Mouse (Mus musculus): ENCODE data around the gene Lin7b. TPM values are rescaled to one million over a fixed set of nuclear protein-coding genes. Genes with fewer than 3 reads are reported as not detected.

Lin7b gene
- polyA plus RNA-seq, 1 experiment from 2014 or later = 0.43 TPM

DNA sequence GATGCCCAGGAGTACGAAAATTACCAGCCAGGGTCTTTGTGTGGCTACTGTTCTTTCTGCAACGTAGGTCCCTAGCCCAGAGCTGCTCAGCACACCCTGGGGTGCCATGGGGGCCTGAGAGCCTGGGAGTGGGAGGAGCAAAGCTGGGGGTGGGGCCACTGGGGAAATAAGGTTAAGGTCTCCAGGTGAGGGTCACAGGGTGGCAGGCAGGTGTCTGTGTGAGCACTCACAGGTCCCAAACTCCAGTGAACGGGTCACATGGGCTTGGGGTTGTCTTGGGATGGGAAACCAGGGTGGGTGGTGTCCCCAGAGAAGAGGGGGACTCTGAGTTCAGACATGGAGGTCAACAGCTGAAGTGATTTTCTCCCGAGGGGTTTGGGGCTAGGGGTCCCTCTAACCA, 32.9 kb downstream of the Lin7b start:
- WGBS = 12% methylated on average over 4 of the region's 4 CpGs
- H3K4me1 ChIP-seq (ENCODE audit: control insufficient read depth, insufficient read depth, low read length) = peaks cover 40% of the 10 kb centered on the region
- no peak for DNase-seq (ENCODE audit: low spot score)
- H3K27me3 ChIP-seq (ENCODE audit: control insufficient read depth, insufficient read depth, low read length) = peaks cover 2% of the 10 kb centered on the region; the same call in 1 of the 2 replicates
- no peak overlapping the region for H3K9ac ChIP-seq (ENCODE audit: low read length)
- H3K4me2 ChIP-seq (ENCODE audit: low read depth, severe bottlenecking) = no peak overlapping the region; the same call in none of the 2 replicates
- ATAC-seq (ENCODE audit: insufficient number of reproducible peaks, low FRiP score, low TSS enrichment, low read depth) = no peak
- no peak overlapping the region for H3K4me3 ChIP-seq (ENCODE audit: low read depth, low read length)
- no peaks in the 10 kb centered on the region for H3K9me3 ChIP-seq (ENCODE audit: control insufficient read depth, low read length)
- no peak overlapping the region for H3K27ac ChIP-seq (replicated peaks; ENCODE audit: low read depth, low read length)
- H3K36me3 ChIP-seq (ENCODE audit: control insufficient read depth, insufficient read depth, low read length) = no peaks in the 10 kb centered on the region

DNA sequence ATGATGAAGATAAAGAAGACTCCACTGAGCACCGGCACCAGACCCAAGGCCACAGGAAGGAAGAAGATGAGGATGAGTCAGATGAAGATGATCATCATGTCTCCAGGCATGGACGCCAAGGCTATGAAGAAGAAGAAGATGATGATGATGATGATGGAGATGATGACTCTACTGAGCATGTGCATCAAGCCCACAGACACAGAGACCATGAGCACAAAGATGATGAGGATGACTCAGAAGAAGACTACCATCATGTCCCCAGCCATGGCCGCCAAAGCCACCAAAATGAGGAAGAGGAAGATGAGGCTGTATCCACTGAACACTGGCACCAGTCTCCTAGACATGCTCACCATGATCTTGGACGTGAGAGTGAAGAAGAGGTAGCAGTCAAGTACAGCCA, 34.1 kb downstream of the Lin7b start:
- Histone ChIP-seq H3K4me3 (ENCODE audit: low read depth, low read length) (no peak overlapping the region), H3K27me3 (ENCODE audit: control insufficient read depth, insufficient read depth, low read length) (peaks cover 2% of the 10 kb centered on the region; the same call in 1 of the 2 replicates), H3K4me2 (ENCODE audit: low read depth, severe bottlenecking) (no peak overlapping the region), H3K9ac (ENCODE audit: low read length) (no peak overlapping the region), H3K27ac (replicated peaks; ENCODE audit: low read depth, low read length) (no peak overlapping the region), H3K4me1 (ENCODE audit: control insufficient read depth, insufficient read depth, low read length) (peaks cover 38% of the 10 kb centered on the region), H3K36me3 (ENCODE audit: control insufficient read depth, insufficient read depth, low read length) (no peaks in the 10 kb centered on the region), H3K9me3 (ENCODE audit: control insufficient read depth, low read length) (no peaks in the 10 kb centered on the region)
- no peak for DNase-seq (ENCODE audit: low spot score)
- 95% methylated on average over 4 of the region's 4 CpGs for WGBS
- no peak for ATAC-seq (ENCODE audit: insufficient number of reproducible peaks, low FRiP score, low TSS enrichment, low read depth)

DNA sequence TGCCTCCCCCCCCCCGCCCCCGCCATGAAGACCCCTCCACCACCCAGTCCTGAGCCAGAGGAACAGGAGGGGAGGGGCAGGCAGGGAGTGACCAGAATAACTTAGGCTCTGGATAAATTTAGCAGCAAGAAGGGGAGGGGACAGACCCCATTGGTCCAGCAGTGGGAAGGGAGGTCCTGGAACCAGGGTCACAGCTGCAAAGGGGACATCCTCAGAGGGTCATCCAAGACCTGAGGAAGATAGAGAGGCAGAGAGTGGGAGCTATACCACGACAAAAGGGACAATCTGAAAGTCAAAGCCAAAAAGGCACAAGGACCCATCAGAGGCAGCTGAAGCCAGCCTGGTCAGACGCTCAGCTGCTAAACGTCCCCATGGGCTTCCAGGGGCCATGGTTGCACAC, 35.3 kb downstream of the Lin7b start, which contains the start of gene Hrc:
Gene Hrc (plus strand): TSS at position 235 of the 400 bp plus-strand sequence.
- DNase-seq (ENCODE audit: low spot score) (no peak), ATAC-seq (ENCODE audit: insufficient number of reproducible peaks, low FRiP score, low TSS enrichment, low read depth) (no peak)
- Histone ChIP-seq H3K27ac (replicated peaks; ENCODE audit: low read depth, low read length) (no peak within 1 kb of the TSS), H3K9ac (ENCODE audit: low read length) (no peak within 1 kb of the TSS), H3K4me3 (ENCODE audit: low read depth, low read length) (no peak within 1 kb of the TSS), H3K27me3 (ENCODE audit: control insufficient read depth, insufficient read depth, low read length) (peaks cover 2% of the 10 kb centered on the region; the same call in 1 of the 2 replicates), H3K4me1 (ENCODE audit: control insufficient read depth, insufficient read depth, low read length) (peaks cover 29% of the 10 kb centered on the region), H3K4me2 (ENCODE audit: low read depth, severe bottlenecking) (peak within 1 kb of the TSS; percentile 83; the same call in 1 of the 2 replicates), H3K9me3 (ENCODE audit: control insufficient read depth, low read length) (no peaks in the 10 kb centered on the region), H3K36me3 (ENCODE audit: control insufficient read depth, insufficient read depth, low read length) (no peaks in the 10 kb centered on the region)
- 24% methylated on average over 5 of the region's 5 CpGs for WGBS

DNA sequence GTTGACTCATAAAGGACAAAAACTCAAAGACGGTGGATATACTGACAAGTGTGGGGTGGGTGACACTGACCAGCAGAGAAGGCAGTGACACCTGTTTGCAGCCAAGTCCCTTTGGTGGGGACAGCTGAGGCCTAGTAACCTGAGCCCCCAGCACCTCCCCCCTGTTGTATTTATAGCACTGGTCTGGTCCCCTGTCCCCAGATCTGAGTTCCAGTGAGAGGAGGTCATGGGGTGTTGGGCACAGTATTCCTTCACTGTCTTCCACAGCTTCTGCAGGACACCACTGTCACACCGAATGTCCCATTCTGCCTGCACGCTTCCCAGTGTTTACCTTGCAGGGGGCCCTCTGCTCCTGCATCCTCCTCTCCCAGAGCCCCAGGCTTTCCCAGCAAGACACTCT, 35.8 kb downstream of the Lin7b start:
- no peaks in the 10 kb centered on the region for H3K9me3 ChIP-seq (ENCODE audit: control insufficient read depth, low read length)
- ATAC-seq (ENCODE audit: insufficient number of reproducible peaks, low FRiP score, low TSS enrichment, low read depth) (no peak), DNase-seq (ENCODE audit: low spot score) (no peak)
- no peak overlapping the region for H3K4me3 ChIP-seq (ENCODE audit: low read depth, low read length)
- no peak overlapping the region for H3K27ac ChIP-seq (replicated peaks; ENCODE audit: low read depth, low read length)
- H3K4me2 ChIP-seq (ENCODE audit: low read depth, severe bottlenecking) = no peak overlapping the region
- H3K9ac ChIP-seq (ENCODE audit: low read length) = no peak overlapping the region
- peaks cover 25% of the 10 kb centered on the region for H3K4me1 ChIP-seq (ENCODE audit: control insufficient read depth, insufficient read depth, low read length)
- 24% methylated on average over 3 of the region's 3 CpGs for WGBS
- no peaks in the 10 kb centered on the region for H3K36me3 ChIP-seq (ENCODE audit: control insufficient read depth, insufficient read depth, low read length)
- peaks cover 2% of the 10 kb centered on the region; the same call in 1 of the 2 replicates for H3K27me3 ChIP-seq (ENCODE audit: control insufficient read depth, insufficient read depth, low read length)

DNA sequence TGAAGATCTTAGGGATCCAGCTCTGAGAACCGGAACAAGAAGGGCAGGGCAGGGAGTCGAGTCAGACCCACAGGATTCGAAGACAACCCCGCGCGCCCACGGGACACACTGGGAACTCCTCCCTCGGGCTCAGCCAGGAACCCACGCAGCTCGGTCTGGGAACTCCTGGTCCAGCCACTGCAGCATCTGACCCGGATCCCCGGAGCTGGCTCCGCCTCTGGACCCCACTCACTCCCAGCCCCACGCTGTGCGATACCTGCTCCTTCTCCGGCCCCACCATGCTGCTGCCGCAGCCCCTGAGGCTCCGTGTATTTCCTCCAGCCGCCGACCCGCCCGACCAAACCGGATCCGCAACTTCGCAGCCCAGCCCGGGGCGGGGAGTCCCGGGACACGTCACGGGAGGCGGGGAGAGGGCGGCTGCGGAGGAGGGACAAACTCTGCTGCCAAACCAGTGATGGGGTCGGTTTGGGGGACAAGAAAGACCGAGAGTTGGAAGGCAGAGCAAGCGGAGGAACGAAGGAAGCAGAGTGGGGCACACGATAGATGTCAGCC, 36.9 kb downstream of the Lin7b start, which contains the start of gene Trpm4:
Gene Trpm4 (minus strand): TSS at position 350 of the 552 bp plus-strand sequence.
- Histone ChIP-seq H3K4me1 (ENCODE audit: control insufficient read depth, insufficient read depth, low read length) (peaks cover 16% of the 10 kb centered on the region), H3K36me3 (ENCODE audit: control insufficient read depth, insufficient read depth, low read length) (no peaks in the 10 kb centered on the region), H3K27me3 (ENCODE audit: control insufficient read depth, insufficient read depth, low read length) (peaks cover 2% of the 10 kb centered on the region; the same call in 1 of the 2 replicates), H3K4me3 (ENCODE audit: low read depth, low read length) (peak within 1 kb of the TSS; percentile 73), H3K4me2 (ENCODE audit: low read depth, severe bottlenecking) (peak within 1 kb of the TSS; percentile 83), H3K9ac (ENCODE audit: low read length) (peak within 1 kb of the TSS; percentile 73), H3K27ac (replicated peaks; ENCODE audit: low read depth, low read length) (0 out of 2 replicates have a peak within 1 kb of the TSS, but pooled peaks have one; percentile 39), H3K9me3 (ENCODE audit: control insufficient read depth, low read length) (no peaks in the 10 kb centered on the region)
- ATAC-seq (ENCODE audit: insufficient number of reproducible peaks, low FRiP score, low TSS enrichment, low read depth) (peak; percentile 59), DNase-seq (ENCODE audit: low spot score) (peak; percentile 92)
- under 1% methylated on average over 38 of the region's 38 CpGs for WGBS

DNA sequence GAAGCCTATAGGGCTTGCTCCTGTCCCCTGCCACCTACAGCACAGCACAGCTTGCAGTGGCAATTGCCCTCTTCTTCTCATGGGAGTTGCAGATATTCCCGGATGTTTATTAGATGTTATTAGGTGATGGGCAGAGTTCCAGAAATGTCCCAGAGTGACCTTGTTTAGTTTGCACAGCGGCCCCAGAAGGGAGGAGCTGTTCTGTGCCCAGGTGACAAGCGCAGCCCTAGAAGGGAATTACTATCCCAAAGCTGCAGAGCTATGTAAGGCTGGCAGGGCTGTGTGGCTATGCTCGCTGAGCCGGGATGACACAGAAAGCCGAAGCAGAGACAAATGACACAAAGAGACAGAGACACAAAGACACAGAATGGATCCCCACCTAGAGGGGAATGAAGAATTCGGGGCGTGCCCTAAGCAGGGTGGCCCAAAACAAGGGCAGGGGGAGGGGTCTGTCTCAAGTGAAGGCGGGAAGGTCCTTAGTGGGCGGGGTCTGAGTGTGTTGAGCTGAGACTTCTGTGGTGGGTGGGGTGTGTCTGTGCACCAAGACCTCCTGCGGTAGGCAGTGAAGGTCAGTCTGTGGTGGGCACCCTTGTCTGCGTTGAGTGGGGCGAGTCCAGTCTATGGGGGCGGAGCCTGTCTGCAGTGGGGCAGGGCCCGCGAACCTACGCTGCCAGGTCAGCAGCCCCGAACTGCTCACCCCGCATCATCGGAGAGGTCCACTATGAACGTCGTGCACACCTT, 37.5 kb downstream of the Lin7b start:
- no peaks in the 10 kb centered on the region for H3K9me3 ChIP-seq (ENCODE audit: control insufficient read depth, low read length)
- peak overlapping the region; percentile 73 for H3K4me3 ChIP-seq (ENCODE audit: low read depth, low read length)
- peaks cover 13% of the 10 kb centered on the region for H3K4me1 ChIP-seq (ENCODE audit: control insufficient read depth, insufficient read depth, low read length)
- peaks cover 2% of the 10 kb centered on the region; the same call in 1 of the 2 replicates for H3K27me3 ChIP-seq (ENCODE audit: control insufficient read depth, insufficient read depth, low read length)
- ATAC-seq (ENCODE audit: insufficient number of reproducible peaks, low FRiP score, low TSS enrichment, low read depth) (peak; percentile 48), DNase-seq (ENCODE audit: low spot score) (peak; percentile 71)
- H3K27ac ChIP-seq (replicated peaks; ENCODE audit: low read depth, low read length) = 0 out of 2 replicates have a peak overlapping the region, but pooled peaks have one; percentile 39
- WGBS = 5% methylated on average over 22 of the region's 22 CpGs
- peak overlapping the region; percentile 83 for H3K4me2 ChIP-seq (ENCODE audit: low read depth, severe bottlenecking)
- H3K36me3 ChIP-seq (ENCODE audit: control insufficient read depth, insufficient read depth, low read length) = no peaks in the 10 kb centered on the region
- H3K9ac ChIP-seq (ENCODE audit: low read length) = peak overlapping the region; percentile 73

DNA sequence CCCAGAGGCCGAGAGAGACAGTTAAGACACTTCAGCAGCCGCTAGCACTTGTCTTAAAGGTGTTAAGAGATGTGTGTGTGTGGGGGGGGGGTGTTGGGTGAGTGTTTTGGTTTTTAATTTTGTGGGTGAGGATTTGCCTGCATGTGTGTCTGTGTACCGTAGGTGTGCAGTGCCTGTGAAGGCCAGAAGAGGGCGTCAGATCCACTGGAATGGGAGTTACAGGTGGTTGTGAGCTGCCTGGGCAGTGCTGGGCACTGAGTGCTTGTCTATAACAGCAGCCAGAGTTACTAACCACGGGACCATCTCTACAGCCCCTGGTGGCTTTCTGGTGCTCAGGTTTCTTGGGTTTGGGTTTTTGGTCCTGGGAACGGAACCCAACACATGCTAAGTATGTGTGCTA, 38.9 kb downstream of the Lin7b start:
- Histone ChIP-seq H3K9me3 (ENCODE audit: control insufficient read depth, low read length) (no peaks in the 10 kb centered on the region; the same call in 1 of the 2 replicates), H3K9ac (ENCODE audit: low read length) (no peak overlapping the region), H3K36me3 (ENCODE audit: control insufficient read depth, insufficient read depth, low read length) (no peaks in the 10 kb centered on the region), H3K4me1 (ENCODE audit: control insufficient read depth, insufficient read depth, low read length) (peaks cover 12% of the 10 kb centered on the region), H3K4me3 (ENCODE audit: low read depth, low read length) (no peak overlapping the region), H3K27ac (replicated peaks; ENCODE audit: low read depth, low read length) (no peak overlapping the region), H3K4me2 (ENCODE audit: low read depth, severe bottlenecking) (no peak overlapping the region), H3K27me3 (ENCODE audit: control insufficient read depth, insufficient read depth, low read length) (no peaks in the 10 kb centered on the region; the same call in 1 of the 2 replicates)
- 80% methylated on average over 6 of the region's 6 CpGs for WGBS
- ATAC-seq (ENCODE audit: insufficient number of reproducible peaks, low FRiP score, low TSS enrichment, low read depth) (no peak), DNase-seq (ENCODE audit: low spot score) (no peak)

DNA sequence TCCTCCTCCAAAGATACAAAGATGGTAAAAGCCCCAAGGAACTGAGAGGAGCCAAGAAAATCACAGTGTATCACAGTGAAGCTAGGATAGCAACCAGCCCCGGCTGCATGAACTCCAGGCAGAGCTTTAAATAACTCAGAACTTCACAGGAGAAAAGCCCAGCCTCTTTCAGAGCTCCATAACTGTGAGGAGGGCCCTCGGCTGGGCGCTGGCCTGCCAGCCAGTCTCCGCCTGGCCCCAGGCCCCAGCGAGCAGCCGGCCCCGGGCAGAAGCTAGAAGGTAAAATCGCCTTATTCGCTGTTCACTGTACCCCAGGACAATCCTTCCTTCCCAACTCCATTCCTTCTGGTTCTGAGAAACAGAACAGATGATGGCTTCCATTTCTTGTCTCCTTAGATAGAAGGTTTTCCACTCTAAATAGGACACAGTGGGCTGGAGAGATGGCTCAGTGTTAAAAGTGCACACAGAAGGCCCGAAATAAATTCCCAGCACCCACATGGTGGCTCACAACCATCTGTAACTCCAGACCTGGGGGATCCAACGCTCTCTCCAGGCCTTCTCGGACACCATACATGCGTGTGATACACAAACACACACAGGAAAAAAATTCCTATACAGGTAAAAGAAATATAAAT, 41.4 kb downstream of the Lin7b start:
- no peak overlapping the region for H3K4me3 ChIP-seq (ENCODE audit: low read depth, low read length)
- no peaks in the 10 kb centered on the region; the same call in none of the 2 replicates for H3K4me1 ChIP-seq (ENCODE audit: control insufficient read depth, insufficient read depth, low read length)
- H3K36me3 ChIP-seq (ENCODE audit: control insufficient read depth, insufficient read depth, low read length) = 0 out of 2 replicates have a peak, but pooled peaks cover 2% of the 10 kb centered on the region
- H3K27ac ChIP-seq (replicated peaks; ENCODE audit: low read depth, low read length) = no peak overlapping the region
- H3K9ac ChIP-seq (ENCODE audit: low read length) = no peak overlapping the region
- WGBS = 78% methylated on average over 13 of the region's 13 CpGs
- DNase-seq (ENCODE audit: low spot score) (no peak), ATAC-seq (ENCODE audit: insufficient number of reproducible peaks, low FRiP score, low TSS enrichment, low read depth) (no peak)
- no peak overlapping the region for H3K4me2 ChIP-seq (ENCODE audit: low read depth, severe bottlenecking)
- H3K27me3 ChIP-seq (ENCODE audit: control insufficient read depth, insufficient read depth, low read length) = no peaks in the 10 kb centered on the region; the same call in 1 of the 2 replicates
- H3K9me3 ChIP-seq (ENCODE audit: control insufficient read depth, low read length) = no peaks in the 10 kb centered on the region; the same call in 1 of the 2 replicates
